Mouse (Mus musculus) stomach, postnatal 0 days (tissue): Measurements from ENCODE around the gene Ankrd31. TPM values are rescaled to one million over a fixed set of nuclear protein-coding genes. Genes with fewer than 3 reads are reported as not detected.

Source experiments
- ATAC-seq: fragments of 200-750 bp; cut with Nextera tagmentation; 2 replicates; pipeline ENCODE4 v1.8.0; 2017; ENCODE audit not compliant: low FRiP score, low TSS enrichment
- DNase-seq: peaks from one replicate; pipeline ENCODE4 v3.0.0-alpha.2; 2016; ENCODE audit warnings: low spot score
- H3K27ac ChIP-seq: fragments of 300-500 bp; sonication (generic); replicated peaks from 2 replicates; pipeline ENCODE4 v1.5.1; 2014; ENCODE audit warnings: mild to moderate bottlenecking, control low read depth
- H3K27me3 ChIP-seq: fragments of 300-500 bp; sonication (generic); 2 replicates; pipeline ENCODE4 v1.6.1; 2014; ENCODE audit warnings: low read length; ENCODE audit not compliant: control insufficient read depth, insufficient read depth
- H3K36me3 ChIP-seq: fragments of 300-500 bp; sonication (generic); 2 replicates; pipeline ENCODE4 v1.6.1; 2014; ENCODE audit warnings: low read length, mixed read lengths; ENCODE audit not compliant: control insufficient read depth, insufficient read depth
- H3K4me1 ChIP-seq: fragments of 300-500 bp; sonication (generic); replicated peaks from 2 replicates; pipeline ENCODE4 v1.6.1; 2014; ENCODE audit warnings: antibody characterized with exemption; ENCODE audit not compliant: control insufficient read depth, insufficient read depth
- H3K4me2 ChIP-seq: fragments of 300-500 bp; sonication (generic); replicated peaks from 2 replicates; pipeline ENCODE4 v1.6.1; 2014; ENCODE audit warnings: low read depth, mild to moderate bottlenecking, control low read depth, moderate library complexity
- H3K4me3 ChIP-seq: fragments of 300-500 bp; sonication (generic); 2 replicates; pipeline ENCODE4 v1.5.1; 2014; ENCODE audit warnings: low read depth, low read length, control low read depth
- H3K9ac ChIP-seq: fragments of 300-500 bp; sonication (generic); 2 replicates; pipeline ENCODE4 v1.6.1; 2014; ENCODE audit warnings: mild to moderate bottlenecking, low read length, control low read depth, mixed read lengths
- H3K9me3 ChIP-seq: fragments of 300-500 bp; sonication (generic); 2 replicates; pipeline ENCODE4 v1.6.1; 2016; ENCODE audit warnings: low read length; ENCODE audit not compliant: control insufficient read depth
- CTCF ChIP-seq: IDR thresholded peaks from 2 replicates; pipeline ENCODE4 v1.5.1; 2016; ENCODE audit warnings: antibody characterized with exemption, low read depth, mild to moderate bottlenecking, moderate library complexity
- EP300 ChIP-seq: optimal IDR thresholded peaks from 2 replicates; pipeline ENCODE3; 2016; ENCODE audit warnings: antibody characterized with exemption
- WGBS: fragments of 180-500 bp; shearing (Covaris S2); extraction: QIAGEN DNeasy Blood & Tissue Kit; methylation state at CpG from one replicate; pipeline ENCODE4 v1.1.7; 2014; 5-methylcytosine and 5-hydroxymethylcytosine counted together
- polyA plus RNA-seq: library from polyadenylated mRNA; unstranded; fragments of >200 nt; fragmentation: Nextera tagmentation; extraction: Ambion mirVana; gene quantifications from 2 replicates; pipeline ENCODE4 v1.2.1, GENCODE M21; 2015

Ankrd31 gene
- polyA plus RNA-seq, 1 experiment from 2014 or later, result not detected

DNA sequence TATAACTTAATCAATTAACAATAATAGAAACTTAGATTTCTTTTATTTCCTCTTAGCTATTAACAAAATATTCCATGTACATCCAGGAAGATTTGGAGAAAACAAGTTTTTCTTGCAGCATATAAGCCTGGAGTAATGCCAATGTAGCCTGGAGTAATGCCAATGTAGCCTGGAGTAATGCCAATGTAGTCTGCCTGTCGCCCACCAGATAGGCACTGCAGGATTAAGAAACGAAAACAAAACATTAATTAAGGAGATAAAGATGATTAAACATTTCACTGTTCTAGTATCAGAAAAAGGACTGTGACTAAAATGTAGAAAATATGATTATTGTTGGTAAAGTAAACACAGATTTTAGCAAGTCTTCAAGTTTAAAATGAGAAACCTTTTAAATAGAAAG, 49.4 kb downstream of the Ankrd31 start:
- Histone ChIP-seq H3K4me1 (no peaks in the 10 kb centered on the region), H3K36me3 (no peaks in the 10 kb centered on the region), H3K9me3 (no peaks in the 10 kb centered on the region), H3K27me3 (no peaks in the 10 kb centered on the region), H3K27ac (no peak overlapping the region), H3K4me2 (no peak overlapping the region), H3K4me3 (no peak overlapping the region), H3K9ac (no peak overlapping the region)
- DNase-seq, result peak; percentile 17
- 14% methylated on average over 2 of the region's 2 CpGs for WGBS
- TF ChIP-seq CTCF (no peak), EP300 (no peak)
- no peak for ATAC-seq

DNA sequence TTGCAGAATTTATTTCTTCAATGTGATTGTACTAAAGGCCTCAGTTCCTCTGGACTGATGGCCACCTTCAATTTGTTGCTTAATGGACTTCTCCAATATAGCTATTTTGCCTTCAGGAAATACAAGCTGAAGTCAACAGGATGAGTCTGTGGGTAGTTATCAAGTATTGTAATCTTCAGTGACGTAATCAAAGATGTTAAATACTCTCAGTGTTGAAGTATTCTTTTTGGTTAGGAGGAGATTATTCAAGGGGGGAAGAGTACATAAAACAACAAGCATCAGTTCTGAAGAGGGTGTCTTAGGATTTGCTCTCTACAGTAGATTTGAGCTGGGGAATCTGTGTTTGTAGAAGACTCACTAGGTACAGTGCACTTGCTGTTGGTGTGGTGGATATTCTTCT, 101.7 kb downstream of the Ankrd31 start:
- WGBS, result 85% methylated on average over 1 of the region's 1 CpGs
- H3K9me3 ChIP-seq, result no peaks in the 10 kb centered on the region
- DNase-seq, result no peak
- H3K4me3 ChIP-seq, result no peak overlapping the region
- no peak overlapping the region for H3K9ac ChIP-seq
- no peaks in the 10 kb centered on the region for H3K36me3 ChIP-seq
- ATAC-seq, result no peak
- H3K4me2 ChIP-seq, result no peak overlapping the region
- H3K27ac ChIP-seq, result no peak overlapping the region
- no peaks in the 10 kb centered on the region for H3K4me1 ChIP-seq
- TF ChIP-seq EP300 (no peak), CTCF (no peak)
- H3K27me3 ChIP-seq, result no peaks in the 10 kb centered on the region

DNA sequence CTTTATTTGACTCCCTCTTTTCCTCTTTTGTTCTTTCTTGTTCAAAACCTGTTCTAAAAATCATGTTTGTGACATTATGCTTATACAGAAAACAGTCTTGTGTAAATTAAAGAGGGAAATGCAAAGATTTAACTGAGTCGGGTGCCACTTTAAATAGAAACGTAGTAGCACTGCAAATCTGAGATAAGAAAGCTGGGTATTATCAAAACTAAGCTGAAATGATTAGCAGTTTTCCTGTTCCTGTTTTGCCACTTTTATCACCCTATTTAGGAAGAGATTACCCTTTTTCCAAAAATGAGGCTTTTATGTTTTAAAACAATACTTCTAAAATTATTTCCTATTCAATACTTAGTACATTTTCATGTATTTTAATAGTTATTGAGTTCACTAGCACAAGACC, 104.1 kb downstream of the Ankrd31 start:
- H3K27me3 ChIP-seq, result no peaks in the 10 kb centered on the region
- DNase-seq, result no peak
- H3K4me1 ChIP-seq, result no peaks in the 10 kb centered on the region
- no peak overlapping the region for H3K4me3 ChIP-seq
- H3K9ac ChIP-seq, result no peak overlapping the region
- no peak overlapping the region for H3K4me2 ChIP-seq
- no peaks in the 10 kb centered on the region for H3K36me3 ChIP-seq
- H3K9me3 ChIP-seq, result no peaks in the 10 kb centered on the region
- 38% methylated on average over 2 of the region's 2 CpGs for WGBS
- no peak overlapping the region for H3K27ac ChIP-seq
- no peak for ATAC-seq
- TF ChIP-seq EP300 (no peak), CTCF (no peak)

DNA sequence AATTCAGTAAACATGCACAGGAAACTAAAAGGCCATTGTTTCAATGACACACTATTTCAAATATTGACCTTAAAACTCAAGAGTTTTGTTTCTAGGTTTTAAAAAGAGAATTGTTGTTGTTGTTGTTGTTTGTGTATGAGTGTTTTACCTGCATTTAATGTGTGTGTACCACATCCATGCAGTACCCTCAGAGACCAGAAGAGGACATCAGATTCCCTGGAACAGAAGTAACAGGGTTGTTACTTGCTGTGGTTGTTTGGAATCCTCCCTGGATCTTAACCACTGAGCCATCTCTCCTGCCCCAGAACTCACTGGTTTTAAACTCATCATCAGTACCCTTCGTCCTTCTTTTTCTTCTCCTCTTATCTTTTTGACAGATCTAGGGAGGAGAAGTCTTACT, 105.2 kb downstream of the Ankrd31 start:
- H3K9ac ChIP-seq, result no peak overlapping the region
- no peak overlapping the region for H3K4me3 ChIP-seq
- ATAC-seq (no peak), DNase-seq (no peak)
- H3K4me1 ChIP-seq, result no peaks in the 10 kb centered on the region
- H3K4me2 ChIP-seq, result no peak overlapping the region
- H3K27me3 ChIP-seq, result no peaks in the 10 kb centered on the region
- TF ChIP-seq CTCF, result peak; percentile 69
- no peak for TF ChIP-seq EP300
- H3K27ac ChIP-seq, result no peak overlapping the region
- H3K36me3 ChIP-seq, result no peaks in the 10 kb centered on the region
- no peaks in the 10 kb centered on the region for H3K9me3 ChIP-seq
- 50% methylated on average over 1 of the region's 1 CpGs for WGBS

DNA sequence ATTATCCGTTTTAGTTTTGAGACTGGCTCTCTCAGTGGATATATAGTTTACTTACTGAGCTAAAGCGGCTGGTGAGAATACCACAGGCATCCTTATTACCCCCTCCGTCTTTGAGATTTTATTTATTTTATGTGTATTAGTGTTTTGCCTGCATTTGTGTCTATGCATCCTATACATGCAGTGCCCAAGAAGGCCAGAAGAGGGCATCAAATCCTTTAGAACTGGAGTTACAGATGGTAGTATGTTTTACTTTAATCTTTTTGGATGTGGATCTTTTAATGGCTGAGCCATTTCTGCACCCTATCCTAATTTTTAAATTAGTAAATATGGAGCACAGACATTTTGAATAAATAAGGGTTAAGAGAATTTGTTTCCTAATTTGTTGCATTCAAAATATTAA, 107.1 kb downstream of the Ankrd31 start:
- no peak overlapping the region for H3K9ac ChIP-seq
- H3K36me3 ChIP-seq, result no peaks in the 10 kb centered on the region
- H3K4me1 ChIP-seq, result no peaks in the 10 kb centered on the region
- DNase-seq, result peak; percentile 62
- no peaks in the 10 kb centered on the region for H3K27me3 ChIP-seq
- TF ChIP-seq CTCF (peak; percentile 90), EP300 (no peak)
- 12% methylated on average over 3 of the region's 3 CpGs for WGBS
- H3K4me2 ChIP-seq, result no peak overlapping the region
- no peaks in the 10 kb centered on the region for H3K9me3 ChIP-seq
- no peak overlapping the region for H3K27ac ChIP-seq
- no peak overlapping the region for H3K4me3 ChIP-seq
- ATAC-seq, result no peak

DNA sequence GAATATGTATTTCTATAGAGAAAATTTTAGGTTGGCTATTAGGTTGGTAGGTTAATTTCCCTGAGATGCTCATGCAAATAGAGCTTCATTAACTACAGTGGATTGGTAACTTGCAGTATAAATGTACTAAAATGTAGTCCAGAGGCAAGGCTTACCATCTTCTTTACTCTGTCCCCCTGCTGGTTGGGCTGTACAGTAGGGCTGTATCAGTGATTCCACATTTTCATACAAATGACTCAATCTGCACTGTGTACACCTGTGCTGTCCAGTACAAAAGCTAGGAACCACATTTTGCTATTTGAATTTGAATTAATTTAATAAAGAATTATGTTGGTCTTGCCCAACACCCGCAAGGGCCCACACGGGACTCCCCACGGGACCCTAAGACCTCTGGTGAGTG, 111.1 kb downstream of the Ankrd31 start:
- ATAC-seq, result no peak
- Histone ChIP-seq H3K27ac (no peak overlapping the region), H3K4me1 (no peaks in the 10 kb centered on the region), H3K36me3 (no peaks in the 10 kb centered on the region), H3K4me3 (no peak overlapping the region), H3K4me2 (no peak overlapping the region), H3K9ac (no peak overlapping the region), H3K27me3 (no peaks in the 10 kb centered on the region), H3K9me3 (no peaks in the 10 kb centered on the region)
- WGBS, result 93% methylated on average over 3 of the region's 3 CpGs
- TF ChIP-seq EP300, result no peak
- no peak for TF ChIP-seq CTCF
- no peak for DNase-seq
